In genomic region chr8:126826328-126827285, GRCm38 (mm10) we compare ENCODE assay signal across 7 mouse cellular contexts.
A peak's percentile ranks its signal among the peaks of the same experiment; 100 is the strongest.
DNase-seq lines count a peak whose midpoint lies in the region; ATAC-seq and TF ChIP-seq lines count a peak whose summit lies in the region.

No protein-coding gene starts in this region.

- H3K27me3 ChIP-seq in forebrain, postnatal 0 days (ENCODE audit: insufficient read depth, low read length) = no peaks in the 10 kb centered on the region
- H3K27me3 ChIP-seq in hindbrain, embryonic 10.5 days (ENCODE audit: insufficient read depth, poor library complexity, severe bottlenecking) = no peaks in the 10 kb centered on the region
- H3K27me3 ChIP-seq in midbrain, embryonic 10.5 days (ENCODE audit: low read depth, poor library complexity, severe bottlenecking) = no peaks in the 10 kb centered on the region

- no peaks in the 10 kb centered on the region for H3K36me3 ChIP-seq in ES-E14 (ENCODE audit: control insufficient read depth, insufficient read depth, low read length, poor library complexity, severe bottlenecking)
- H3K36me3 ChIP-seq in forebrain, postnatal 0 days (ENCODE audit: insufficient read depth) = no peaks in the 10 kb centered on the region
- H3K36me3 ChIP-seq in hindbrain, embryonic 10.5 days = no peaks in the 10 kb centered on the region
- no peaks in the 10 kb centered on the region for H3K36me3 ChIP-seq in midbrain, embryonic 10.5 days

- ATAC-seq in forebrain, postnatal 0 days = peak; percentile 92

- H3K9ac ChIP-seq in ES-E14 (ENCODE audit: insufficient read depth, low read depth, low read length, poor library complexity, severe bottlenecking) = peak overlapping the region; percentile 21; the same call in 1 of the 2 replicates
- H3K9ac ChIP-seq in forebrain, postnatal 0 days = peak overlapping the region; percentile 46

- WGBS in forebrain, postnatal 0 days = 4% methylated on average over 11 of the region's 11 CpGs
- WGBS in hindbrain, embryonic 10.5 days = 4% methylated on average over 11 of the region's 11 CpGs
- WGBS in midbrain, embryonic 10.5 days = 6% methylated on average over 11 of the region's 11 CpGs

- peaks cover 12 to 16% of the 10 kb centered on the region in 2 experiments for H3K4me1 ChIP-seq in ES-E14 (ENCODE audit: control insufficient read depth in 2 of 2, insufficient read depth in 2 of 2, low read length in 2 of 2, poor library complexity in 1 of 2)
- peaks cover 23% of the 10 kb centered on the region for H3K4me1 ChIP-seq in forebrain, postnatal 0 days (ENCODE audit: insufficient read depth)
- peaks cover 66% of the 10 kb centered on the region for H3K4me1 ChIP-seq in hindbrain, embryonic 10.5 days (replicated peaks)
- peaks cover 51% of the 10 kb centered on the region for H3K4me1 ChIP-seq in midbrain, embryonic 10.5 days

- H3K4me3 ChIP-seq in ES-E14 (ENCODE audit: insufficient read depth in 1 of 2, low read depth in 1 of 2, low read length in 2 of 2, poor library complexity in 1 of 2, severe bottlenecking in 1 of 2) = peak overlapping the region; percentile 15 to 29
- H3K4me3 ChIP-seq in forebrain, postnatal 0 days (ENCODE audit: low read depth, low read length) = no peak overlapping the region
- peak overlapping the region; percentile 33 for H3K4me3 ChIP-seq in hindbrain, embryonic 10.5 days
- H3K4me3 ChIP-seq in midbrain, embryonic 10.5 days = peak overlapping the region; percentile 30

- H3K27ac ChIP-seq in ES-E14 (ENCODE audit: insufficient read depth, low read depth, low read length, poor library complexity, severe bottlenecking) = peak overlapping the region; percentile 62; the same call in 1 of the 2 replicates
- peak overlapping the region; percentile 95 for H3K27ac ChIP-seq in forebrain, postnatal 0 days (ENCODE audit: low read depth, low read length)
- H3K27ac ChIP-seq in hindbrain, embryonic 10.5 days = peak overlapping the region; percentile 95
- peak overlapping the region; percentile 92 for H3K27ac ChIP-seq in midbrain, embryonic 10.5 days (replicated peaks)

- peak; percentile 40 for DNase-seq in ES-E14 (ENCODE audit: low read depth, low spot score)
- peak; percentile 83 for DNase-seq in adrenal gland, postnatal 14 days
- DNase-seq in forebrain, postnatal 0 days = peak; percentile 80
- peak; percentile 92 for DNase-seq in hindbrain, embryonic 10.5 days (ENCODE audit: low spot score)
- peak; percentile 63 to 65 for DNase-seq in layer of hippocampus, postnatal 10 days (ENCODE audit: low spot score in 2 of 2)
- peak; percentile 87 for DNase-seq in midbrain, embryonic 10.5 days (ENCODE audit: low spot score)
- peak; percentile 68 for DNase-seq in thymus, postnatal 0 days (ENCODE audit: low spot score)

- peak overlapping the region; percentile 31 for H3K4me2 ChIP-seq in forebrain, postnatal 0 days (ENCODE audit: low read depth)

- in situ Hi-C loops in ES-E14 (cut with MboI; ENCODE audit: low sequenced_read_pairs in 2 of 2, unreplicated experiment in 2 of 2) = no loop called here

- TF ChIP-seq CTCF in forebrain, postnatal 0 days (IDR thresholded peaks at IDR 0.05; ENCODE audit: low read depth) = no peak

- H3K9me3 ChIP-seq in ES-E14 (ENCODE audit: control insufficient read depth, insufficient read depth, low read depth, low read length) = no peaks in the 10 kb centered on the region
- H3K9me3 ChIP-seq in forebrain, postnatal 0 days (ENCODE audit: low read length) = no peaks in the 10 kb centered on the region
- H3K9me3 ChIP-seq in hindbrain, embryonic 10.5 days = no peaks in the 10 kb centered on the region
- H3K9me3 ChIP-seq in midbrain, embryonic 10.5 days (replicated peaks) = no peaks in the 10 kb centered on the region

TF ChIP-seq in ES-E14, 5 proteins besides CTCF, POLR2A, EP300 and RAD21:
- TF ChIP-seq HCFC1 (IDR thresholded peaks at IDR 0.05; ENCODE audit: borderline replicate concordance, insufficient read depth, low read length) (peak; percentile 49; the same call in 1 of the 2 replicates), CHD2 (IDR thresholded peaks at IDR 0.05; ENCODE audit: low read depth, low read length) (no peak), ZNF384 (IDR thresholded peaks at IDR 0.05; ENCODE audit: low read depth, low read length) (no peak; the same call in 1 of the 2 replicates), MAFK (IDR thresholded peaks at IDR 0.05; ENCODE audit: insufficient read depth, low read depth, low read length) (no peak), ZC3H11A (IDR thresholded peaks at IDR 0.05; ENCODE audit: borderline replicate concordance, low read depth, low read length) (no peak)
TF ChIP-seq in ES-E14: peak in this region for 1.

Comparison
In these comparisons a context has a peak if more than half of its experiments do, and no peak if none do; other contexts are left out.
1. DNase-seq: peak in every context shown above with its lines; median percentile 92 in hindbrain, embryonic 10.5 days; 87 in midbrain, embryonic 10.5 days; 83 in adrenal gland, postnatal 14 days; 80 in forebrain, postnatal 0 days; 68 in thymus, postnatal 0 days; 64 in layer of hippocampus, postnatal 10 days; 40 in ES-E14.